Mouse (Mus musculus) CH12.LX (cell line): ENCODE data around the gene Adi1. TPM values are rescaled to one million over a fixed set of nuclear protein-coding genes. Genes with fewer than 3 reads are reported as not detected.
A peak's percentile ranks its signal among the peaks of the same experiment; 100 is the strongest.

Experiments
- DNase-seq: peaks from one replicate; pipeline ENCODE4 v3.0.0-alpha.2; 2013; ENCODE audit errors: extremely low read depth
- H3K27ac ChIP-seq: 2 replicates; pipeline ENCODE4 v1.5.1; 2012; ENCODE audit warnings: low read depth, mild to moderate bottlenecking, control low read depth, moderate library complexity; ENCODE audit not compliant: insufficient read depth
- H3K27me3 ChIP-seq: replicated peaks from 2 replicates; pipeline ENCODE3; 2012; ENCODE audit warnings: inconsistent platforms
- H3K36me3 ChIP-seq, 2 experiments: replicated peaks in 1 of 2; 2 replicates each; pipeline versions ENCODE3 to v1.6.1; 2012; ENCODE audit warnings: inconsistent platforms in 1 of 2, low read length in 1 of 2, mild to moderate bottlenecking in 1 of 2, mixed read lengths in 1 of 2, moderate library complexity in 1 of 2; ENCODE audit not compliant: control insufficient read depth in 1 of 2, insufficient read depth in 1 of 2
- H3K4me1 ChIP-seq, 2 experiments: 2 replicates each; pipeline ENCODE4 v1.6.1; 2012; ENCODE audit warnings: inconsistent platforms in 1 of 2, moderate library complexity in 1 of 2; ENCODE audit not compliant: insufficient read depth in 2 of 2, control insufficient read depth in 1 of 2
- H3K4me2 ChIP-seq: 2 replicates; pipeline ENCODE4 v1.6.1; 2012; ENCODE audit warnings: low read depth, mild to moderate bottlenecking, control low read depth; ENCODE audit not compliant: poor library complexity, insufficient read depth, severe bottlenecking
- H3K4me3 ChIP-seq, 3 experiments: fragments of 150-350 bp in 1 of 3; sonication (generic) in 1 of 3; replicated peaks in 1 of 3; 2 replicates each; pipeline versions ENCODE3 to v1.5.1; 2011 to 2012; ENCODE audit warnings: low read depth in 2 of 3, low read length in 2 of 3, mild to moderate bottlenecking in 2 of 3, moderate library complexity in 2 of 3, control low read depth in 1 of 3, improper control_type of control experiment in 1 of 3, inconsistent platforms in 1 of 3, mixed read lengths in 1 of 3; ENCODE audit not compliant: poor library complexity in 1 of 3
- H3K79me2 ChIP-seq: replicated peaks from 2 replicates; pipeline ENCODE4 v1.6.1; 2012; ENCODE audit warnings: mild to moderate bottlenecking, moderate library complexity; ENCODE audit not compliant: control insufficient read depth, poor library complexity, insufficient read depth, severe bottlenecking; ENCODE audit errors: extremely low read depth
- H3K9ac ChIP-seq: 2 replicates; pipeline ENCODE4 v1.6.1; 2012; ENCODE audit warnings: low read depth, mild to moderate bottlenecking, control low read depth, moderate library complexity; ENCODE audit not compliant: insufficient read depth
- H3K9me3 ChIP-seq: replicated peaks from 2 replicates; pipeline ENCODE3; 2012; ENCODE audit warnings: low read length, inconsistent platforms, mixed read lengths
- CHD1 ChIP-seq: IDR thresholded peaks from 2 replicates; pipeline ENCODE4 v1.6.1; 2012; ENCODE audit warnings: low read depth, low read length, improper control_type of control experiment, inconsistent platforms
- CHD2 ChIP-seq: IDR thresholded peaks from 2 replicates; pipeline ENCODE4 v1.6.1; 2011; ENCODE audit warnings: low read length, improper control_type of control experiment
- CTCF ChIP-seq, 2 experiments: IDR thresholded peaks in 1 of 2; conservative IDR thresholded peaks in 1 of 2; 2 replicates each; pipeline ENCODE4 v1.5.1; 2011 to 2012; ENCODE audit warnings: low read depth in 2 of 2, low read length in 2 of 2, improper control_type of control experiment in 1 of 2, inconsistent platforms in 1 of 2, mild to moderate bottlenecking in 1 of 2, moderate library complexity in 1 of 2
- E2F4 ChIP-seq: IDR thresholded peaks from 2 replicates; pipeline ENCODE4 v1.6.1; 2011; ENCODE audit warnings: low read depth, low read length, improper control_type of control experiment; ENCODE audit not compliant: insufficient replicate concordance
- ELF1 ChIP-seq: IDR thresholded peaks from 2 replicates; pipeline ENCODE4 v1.6.1; 2014; ENCODE audit warnings: low read depth, mild to moderate bottlenecking, inconsistent platforms, low read length, improper control_type of control experiment
- EP300 ChIP-seq: IDR thresholded peaks from 2 replicates; pipeline ENCODE4 v1.6.1; 2011; ENCODE audit warnings: low read length, improper control_type of control experiment
- ETS1 ChIP-seq: conservative IDR thresholded peaks from 2 replicates; pipeline ENCODE4 v1.6.1; 2012; ENCODE audit warnings: low read depth, mild to moderate bottlenecking, inconsistent platforms, low read length, improper control_type of control experiment, moderate library complexity
- HCFC1 ChIP-seq: IDR thresholded peaks from 2 replicates; pipeline ENCODE4 v1.6.1; 2012; ENCODE audit warnings: low read depth, mild to moderate bottlenecking, inconsistent platforms, low read length, improper control_type of control experiment
- IRF4 ChIP-seq: IDR thresholded peaks from 2 replicates; pipeline ENCODE4 v1.6.1; 2014; ENCODE audit warnings: low read depth, mild to moderate bottlenecking, inconsistent platforms, low read length, improper control_type of control experiment
- JUN ChIP-seq: IDR thresholded peaks from 2 replicates; pipeline ENCODE4 v1.6.1; 2011; ENCODE audit warnings: low read depth, mild to moderate bottlenecking, low read length, improper control_type of control experiment, moderate library complexity; ENCODE audit not compliant: insufficient read depth
- JUND ChIP-seq: conservative IDR thresholded peaks from 2 replicates; pipeline ENCODE4 v1.6.1; 2011; ENCODE audit warnings: low read depth, low read length, improper control_type of control experiment
- KAT2A ChIP-seq: IDR thresholded peaks from 2 replicates; pipeline ENCODE4 v1.6.1; 2012; ENCODE audit warnings: low read length, improper control_type of control experiment, inconsistent platforms; ENCODE audit not compliant: insufficient replicate concordance
- MAFK ChIP-seq: IDR thresholded peaks from 2 replicates; pipeline ENCODE4 v1.6.1; 2011; ENCODE audit warnings: low read length, improper control_type of control experiment; ENCODE audit not compliant: insufficient replicate concordance
- MAX ChIP-seq: IDR thresholded peaks from 2 replicates; pipeline ENCODE4 v1.6.1; 2011; ENCODE audit warnings: low read length, improper control_type of control experiment
- MAZ ChIP-seq: IDR thresholded peaks from 2 replicates; pipeline ENCODE4 v1.6.1; 2012; ENCODE audit warnings: low read depth, mild to moderate bottlenecking, inconsistent platforms, low read length, improper control_type of control experiment, moderate library complexity
- MEF2A ChIP-seq: IDR thresholded peaks from 2 replicates; pipeline ENCODE4 v1.6.1; 2014; ENCODE audit warnings: low read depth, mild to moderate bottlenecking, inconsistent platforms, low read length, improper control_type of control experiment, borderline replicate concordance
- MXI1 ChIP-seq: IDR thresholded peaks from 2 replicates; pipeline ENCODE4 v1.6.1; 2011; ENCODE audit warnings: mild to moderate bottlenecking, low read depth, low read length, improper control_type of control experiment
- MYC ChIP-seq: IDR thresholded peaks from 2 replicates; pipeline ENCODE4 v1.6.1; 2011; ENCODE audit warnings: low read depth, mild to moderate bottlenecking, improper control_type of control experiment, low read length
- NELFE ChIP-seq: IDR thresholded peaks from 2 replicates; pipeline ENCODE4 v1.6.1; 2011; ENCODE audit warnings: low read depth, low read length, improper control_type of control experiment
- NRF1 ChIP-seq: IDR thresholded peaks from 2 replicates; pipeline ENCODE4 v1.6.1; 2014; ENCODE audit warnings: low read depth, mild to moderate bottlenecking, inconsistent platforms, low read length, improper control_type of control experiment, moderate library complexity
- PAX5 ChIP-seq: IDR thresholded peaks from 2 replicates; pipeline ENCODE4 v1.6.1; 2012; ENCODE audit warnings: low read length, inconsistent platforms, mixed read lengths
- POLR2A ChIP-seq: IDR thresholded peaks from 2 replicates; pipeline ENCODE4 v1.6.1; 2011; ENCODE audit warnings: low read depth, mild to moderate bottlenecking, improper control_type of control experiment, low read length
- POLR2AphosphoS2 ChIP-seq: IDR thresholded peaks from 2 replicates; pipeline ENCODE4 v1.6.1; 2011; ENCODE audit warnings: low read depth, low read length, improper control_type of control experiment
- RAD21 ChIP-seq: IDR thresholded peaks from 2 replicates; pipeline ENCODE4 v1.6.1; 2011; ENCODE audit warnings: low read depth, mild to moderate bottlenecking, low read length, improper control_type of control experiment, moderate library complexity
- RCOR1 ChIP-seq: conservative IDR thresholded peaks from 2 replicates; pipeline ENCODE4 v1.6.1; 2012; ENCODE audit warnings: low read depth, mild to moderate bottlenecking, inconsistent platforms, low read length, improper control_type of control experiment
- SIN3A ChIP-seq: IDR thresholded peaks from 2 replicates; pipeline ENCODE4 v1.6.1; 2012; ENCODE audit warnings: low read length, improper control_type of control experiment, inconsistent platforms
- SMC3 ChIP-seq: IDR thresholded peaks from 2 replicates; pipeline ENCODE4 v1.6.1; 2011; ENCODE audit warnings: low read depth, low read length, improper control_type of control experiment
- TBP ChIP-seq: conservative IDR thresholded peaks from 2 replicates; pipeline ENCODE4 v1.6.1; 2011; ENCODE audit warnings: low read depth, low read length, improper control_type of control experiment
- UBTF ChIP-seq: IDR thresholded peaks from 2 replicates; pipeline ENCODE4 v1.6.1; 2012; ENCODE audit warnings: low read depth, mild to moderate bottlenecking, inconsistent platforms, low read length, improper control_type of control experiment, moderate library complexity
- USF1 ChIP-seq: IDR thresholded peaks from 2 replicates; pipeline ENCODE4 v1.6.1; 2014; ENCODE audit warnings: low read depth, mild to moderate bottlenecking, inconsistent platforms, low read length, improper control_type of control experiment
- USF2 ChIP-seq: conservative IDR thresholded peaks from 2 replicates; pipeline ENCODE4 v1.6.1; 2011; ENCODE audit warnings: low read depth, low read length, improper control_type of control experiment
- ZC3H11A ChIP-seq: IDR thresholded peaks from 2 replicates; pipeline ENCODE4 v1.6.1; 2012; ENCODE audit warnings: low read depth, mild to moderate bottlenecking, inconsistent platforms, low read length, improper control_type of control experiment
- ZKSCAN1 ChIP-seq: IDR thresholded peaks from 2 replicates; pipeline ENCODE4 v1.6.1; 2012; ENCODE audit warnings: low read depth, inconsistent platforms, low read length, improper control_type of control experiment, borderline replicate concordance
- ZMIZ1 ChIP-seq: IDR thresholded peaks from 2 replicates; pipeline ENCODE4 v1.6.1; 2012; ENCODE audit warnings: low read depth, mild to moderate bottlenecking, inconsistent platforms, low read length, improper control_type of control experiment
- ZNF384 ChIP-seq: IDR thresholded peaks from 2 replicates; pipeline ENCODE4 v1.6.1; 2012; ENCODE audit warnings: low read depth, low read length, improper control_type of control experiment, inconsistent platforms
- dilution Hi-C: fragments of 300-500 bp; cut with MboI; formaldehyde crosslinking; loops from 2 replicates; pipeline ENCODE4 v1.14.3; 2020; ENCODE audit warnings: low sequenced_read_pairs; ENCODE audit not compliant: extremely low pct_unique_long_range_greater_than_20kb, extremely low pct_ligation_motif_present
- in situ Hi-C: fragments of 300-500 bp; cut with MboI; formaldehyde crosslinking; loops from 3 replicates; pipeline ENCODE4 v1.14.3; 2019; ENCODE audit warnings: low sequenced_read_pairs, low pct_ligation_motif_present, low pct_unique_long_range_greater_than_20kb, mixed read lengths
- polyA plus RNA-seq: library from polyadenylated mRNA; unstranded; fragments of >175 nt; gene quantifications from 2 replicates; pipeline ENCODE4 v1.2.1, GENCODE M21; 2012; ENCODE audit warnings: low read depth; ENCODE audit not compliant: insufficient read length
- total RNA-seq, 2 experiments: library from RNA; depleted of rRNA; stranded (reverse); fragments of 300-350 nt in 1 of 2; fragments of >200 nt in 1 of 2; gene quantifications; 2 replicates each; pipeline ENCODE4 v1.2.3; 2012 to 2014

Adi1 gene
- total and polyA plus RNA-seq, 3 experiments, result 27.7 to 58.3 (median 37.5) TPM

GRCm38 (mm10) chr12:28699656-28700055, 24.6 kb downstream of the Adi1 start:
- Histone ChIP-seq H3K27me3 (no peaks in the 10 kb centered on the region), H3K4me3 (no peak overlapping the region), H3K9me3 (no peaks in the 10 kb centered on the region), H3K9ac (no peak overlapping the region), H3K4me2 (no peak overlapping the region), H3K27ac (no peak overlapping the region), H3K4me1 (peaks cover 8 to 47% of the 10 kb centered on the region in 2 experiments), H3K36me3 (peaks cover 37 to 74% of the 10 kb centered on the region in 2 experiments), H3K79me2 (no peaks in the 10 kb centered on the region)
- TF ChIP-seq JUN (no peak), EP300 (no peak), RAD21 (peak; percentile 81), ETS1 (no peak), HCFC1 (no peak), MAZ (no peak), JUND (0 out of 2 replicates have a peak, but pooled peaks have one; percentile 19), MAX (no peak; the same call in 1 of the 2 replicates), MEF2A (no peak), USF1 (no peak), PAX5 (no peak), RCOR1 (no peak), KAT2A (no peak), MYC (peak; percentile 58; the same call in 1 of the 2 replicates), NRF1 (no peak), TBP (no peak), MAFK (no peak), NELFE (no peak), ZKSCAN1 (no peak), ELF1 (no peak), ZMIZ1 (no peak), CTCF (conservative IDR thresholded peaks at IDR 0.05 in 1 of 2, IDR thresholded peaks at IDR 0.05 in 1 of 2; ENCODE audit: low read depth in 2 of 2, low read length in 2 of 2) (peak; percentile 81 to 97), UBTF (no peak), E2F4 (no peak), MXI1 (no peak), SMC3 (peak; percentile 83), USF2 (no peak), ZNF384 (no peak), SIN3A (no peak), ZC3H11A (no peak), CHD2 (no peak), POLR2A (no peak), POLR2AphosphoS2 (no peak), CHD1 (no peak), IRF4 (no peak)
- in situ Hi-C loops (no loop called here), dilution Hi-C loops (no loop called here)
- DNase-seq, result peak; percentile 67
